Mouse (Mus musculus): ENCODE data around the gene Ola1. TPM values are rescaled to one million over a fixed set of nuclear protein-coding genes. Genes with fewer than 3 reads are reported as not detected.

Gene Ola1
- total RNA-seq, 2 experiments from 2014 or later, result 42.9 to 44.6 TPM

Other genes with a start within 250 kb of the Ola1 start
- gene Sp3, start 238.5 kb downstream of the Ola1 start, total RNA-seq (2021), result 10 to 100 TPM; 34.9 to 37.6 TPM
- not detected for gene Gm11084, start 232.2 kb downstream of the Ola1 start, total RNA-seq (2021)
- gene Sp9, start 53.0 kb upstream of the Ola1 start, total RNA-seq (2021), result not detected
- 10 to 100 TPM; 23.2 to 24.3 TPM for gene Scrn3, start 93.7 kb upstream of the Ola1 start, total RNA-seq (2021)
- gene Cir1, start 93.8 kb upstream of the Ola1 start, total RNA-seq (2021), result 10 to 100 TPM; 18.1 to 20.5 TPM
- gene Gpr155, start 167.6 kb upstream of the Ola1 start, total RNA-seq (2021), result 10 to 100 TPM; 13.1 to 13.8 TPM

All from heart, postnatal 36 days (tissue).